23 mouse cellular contexts compared by ENCODE assay signal in genomic region chr12:104623896-104624685, GRCm38 (mm10).
DNase-seq lines count a peak whose midpoint lies in the region; ATAC-seq and TF ChIP-seq lines count a peak whose summit lies in the region.
"Had no signal": no experiment of that assay in that cellular context is flagged by ENCODE, and none has a peak within 500 bp of the region (broad histone marks: within the 10 kb centered on the region; RNA-seq: fewer than 3 reads in every experiment).

No protein-coding gene starts in this region.

- no peaks in the 10 kb centered on the region for H3K9me3 ChIP-seq in kidney, embryonic 15.5 days (replicated peaks)
- H3K9me3 ChIP-seq in limb, embryonic 13.5 days, result no peaks in the 10 kb centered on the region
- H3K9me3 ChIP-seq: embryonic facial prominence, embryonic 12.5 days; heart, embryonic 15.5 days; hindbrain, embryonic 13.5 days had no signal

- H3K27ac ChIP-seq in kidney, embryonic 15.5 days, result no peak overlapping the region
- H3K27ac ChIP-seq in kidney, adult 2 months (ENCODE audit: insufficient read depth, low read depth, low read length), result no peak overlapping the region
- no peak overlapping the region for H3K27ac ChIP-seq in limb, embryonic 13.5 days
- H3K27ac ChIP-seq: embryonic facial prominence, embryonic 12.5 days; heart, adult 2 months; heart, embryonic 15.5 days; hindbrain, embryonic 13.5 days; hindbrain, postnatal 0 days had no signal

- no peak for TF ChIP-seq CTCF in kidney, adult 2 months (conservative IDR thresholded peaks at IDR 0.05; ENCODE audit: insufficient read depth, insufficient read length, low read depth, low read length)

- H3K4me3 ChIP-seq in kidney, embryonic 15.5 days (replicated peaks), result no peak overlapping the region
- H3K4me3 ChIP-seq in kidney, adult 2 months (ENCODE audit: insufficient read depth, low read depth, low read length), result no peak overlapping the region
- H3K4me3 ChIP-seq in limb, embryonic 13.5 days, result no peak overlapping the region
- H3K4me3 ChIP-seq: embryonic facial prominence, embryonic 12.5 days; heart, adult 2 months; heart, embryonic 15.5 days; hindbrain, embryonic 13.5 days had no signal

- no peak overlapping the region for H3K4me2 ChIP-seq in kidney, embryonic 15.5 days
- H3K4me2 ChIP-seq in limb, embryonic 13.5 days (replicated peaks), result no peak overlapping the region
- H3K4me2 ChIP-seq: embryonic facial prominence, embryonic 12.5 days; heart, embryonic 11.5 days; heart, embryonic 15.5 days; hindbrain, embryonic 13.5 days had no signal

- TF ChIP-seq POLR2A in kidney, adult 2 months (IDR thresholded peaks at IDR 0.05; ENCODE audit: low read depth, low read length), result no peak

- H3K27me3 ChIP-seq in kidney, embryonic 15.5 days, result peaks cover 8% of the 10 kb centered on the region
- H3K27me3 ChIP-seq in kidney, adult 2 months (replicated peaks; ENCODE audit: control insufficient read depth, insufficient read depth, low read length), result no peaks in the 10 kb centered on the region
- peaks cover 15% of the 10 kb centered on the region for H3K27me3 ChIP-seq in limb, embryonic 13.5 days
- H3K27me3 ChIP-seq: embryonic facial prominence, embryonic 12.5 days; hindbrain, embryonic 13.5 days had no signal

- 0 out of 2 replicates have a peak, but pooled peaks have one; percentile 33 for ATAC-seq in kidney, embryonic 15.5 days (replicated peaks; ENCODE audit: low FRiP score)
- ATAC-seq in limb, embryonic 13.5 days (ENCODE audit: low FRiP score, low read depth), result 0 out of 2 replicates have a peak, but pooled peaks have one; percentile 24
- ATAC-seq: CD4-positive, CD25-positive, alpha-beta regulatory T cell, adult 4 months; forebrain, postnatal 0 days; hindbrain, postnatal 0 days had no signal

- no peak overlapping the region for H3K9ac ChIP-seq in kidney, embryonic 15.5 days
- no peak overlapping the region for H3K9ac ChIP-seq in limb, embryonic 13.5 days
- H3K9ac ChIP-seq: embryonic facial prominence, embryonic 12.5 days; forebrain, postnatal 0 days; heart, embryonic 15.5 days; hindbrain, embryonic 13.5 days had no signal

- H3K4me1 ChIP-seq in kidney, embryonic 15.5 days, result 0 out of 2 replicates have a peak, but pooled peaks cover 5% of the 10 kb centered on the region
- no peaks in the 10 kb centered on the region for H3K4me1 ChIP-seq in kidney, adult 2 months (ENCODE audit: control insufficient read depth, insufficient read depth, low read length)
- H3K4me1 ChIP-seq in limb, embryonic 13.5 days, result peaks cover 12% of the 10 kb centered on the region
- H3K4me1 ChIP-seq: heart, embryonic 15.5 days had no signal

- WGBS in kidney, embryonic 15.5 days, result 41% methylated on average over 7 of the region's 7 CpGs
- WGBS in kidney, adult 2 months, result 40% methylated on average over 7 of the region's 7 CpGs
- 14% methylated on average over 7 of the region's 7 CpGs for WGBS in limb, embryonic 13.5 days

- peak; percentile 24 for DNase-seq in embryo, embryonic 10.5 days (ENCODE audit: low spot score)
- no peak for DNase-seq in embryo, embryonic 10 days (ENCODE audit: low spot score)
- no peak for DNase-seq in kidney, adult 2 months
- DNase-seq in forelimb bud, embryonic 11.5 days (ENCODE audit: low read depth, low spot score), result peak; percentile 72
- no peak for DNase-seq in lung, postnatal 4 days
- DNase-seq: adrenal gland, adult 8-10 months; adrenal gland, postnatal 36 days; B cell, adult 2 months; cerebellum, adult 8-10 months; cerebellum, postnatal 14 days; forebrain, postnatal 0 days; gastrocnemius, postnatal 14 days; heart, adult 2 months; heart, postnatal 14 days had no signal

- H3K36me3 ChIP-seq in kidney, embryonic 15.5 days, result no peaks in the 10 kb centered on the region
- no peaks in the 10 kb centered on the region for H3K36me3 ChIP-seq in kidney, adult 2 months (ENCODE audit: control insufficient read depth, insufficient read depth, low read length)
- no peaks in the 10 kb centered on the region for H3K36me3 ChIP-seq in limb, embryonic 13.5 days
- H3K36me3 ChIP-seq: embryonic facial prominence, embryonic 12.5 days; G1E; heart, embryonic 15.5 days; hindbrain, embryonic 13.5 days had no signal

Comparison
In these comparisons a context has a peak if more than half of its experiments do, and no peak if none do; other contexts are left out.
1. DNase-seq: peak in embryo, embryonic 10.5 days (single experiment) and forelimb bud, embryonic 11.5 days (single experiment); none in embryo, embryonic 10 days (single experiment), kidney, adult 2 months (single experiment) and lung, postnatal 4 days (0 of 2).